Mouse (Mus musculus) C2C12 (cell line): ENCODE results near the gene Ifna6. TPM values are rescaled to one million over a fixed set of nuclear protein-coding genes. Genes with fewer than 3 reads are reported as not detected.

Experiments
- H3K27me3 ChIP-seq: one replicate; pipeline ENCODE4 v1.6.1; 2011; ENCODE audit not compliant: control insufficient read depth, insufficient read depth, insufficient read length
- H3K36me3 ChIP-seq: one replicate; pipeline ENCODE4 v1.6.1; 2011; ENCODE audit not compliant: control insufficient read depth, insufficient read depth
- H3K4me3 ChIP-seq: one replicate; pipeline ENCODE4 v1.5.1; 2011; ENCODE audit warnings: mild to moderate bottlenecking, control low read depth; ENCODE audit not compliant: poor library complexity, insufficient read depth, severe bottlenecking
- H3K79me2 ChIP-seq: one replicate; pipeline ENCODE4 v1.6.1; 2011; ENCODE audit not compliant: control insufficient read depth, insufficient read depth
- H3K79me3 ChIP-seq: one replicate; pipeline ENCODE4 v1.6.1; 2011; ENCODE audit warnings: low read depth, control low read depth
- H3ac ChIP-seq: one replicate; pipeline ENCODE3; 2011; ENCODE audit warnings: low read depth; ENCODE audit not compliant: control insufficient read depth, insufficient read length
- CEBPB ChIP-seq: IDR thresholded peaks from one replicate; pipeline ENCODE4 v1.6.1; 2011; ENCODE audit warnings: low read depth, mild to moderate bottlenecking, control low read depth, moderate library complexity
- CTCF ChIP-seq: IDR thresholded peaks from one replicate; pipeline ENCODE4 v1.5.1; 2011; ENCODE audit not compliant: control insufficient read depth, insufficient read depth, insufficient read length
- FOSL1 ChIP-seq: IDR thresholded peaks from one replicate; pipeline ENCODE4 v1.8.0; 2011; ENCODE audit warnings: mild to moderate bottlenecking, low read length; ENCODE audit not compliant: poor library complexity, insufficient read depth, severe bottlenecking
- MAX ChIP-seq: IDR thresholded peaks from one replicate; pipeline ENCODE4 v1.6.1; 2011; ENCODE audit warnings: mild to moderate bottlenecking, control low read depth
- MYOD1 ChIP-seq: IDR thresholded peaks from one replicate; pipeline ENCODE4 v1.6.1; 2011; ENCODE audit warnings: low read depth; ENCODE audit not compliant: control insufficient read depth, insufficient read length
- MYOG ChIP-seq: IDR thresholded peaks from one replicate; pipeline ENCODE4 v1.6.1; 2011; ENCODE audit not compliant: control insufficient read depth, insufficient read length; ENCODE audit errors: extremely low read depth
- USF1 ChIP-seq: IDR thresholded peaks from one replicate; pipeline ENCODE4 v1.6.1; 2011; ENCODE audit warnings: low read depth, mild to moderate bottlenecking, control low read depth, moderate library complexity
- polyA plus RNA-seq: library from polyadenylated mRNA; unstranded; fragments of >200 nt; fragmentation: generic; extraction: Trizol; gene quantifications from one replicate; pipeline ENCODE4 v1.2.1, GENCODE M21; 2012; ENCODE audit warnings: missing spikeins

Gene Ifna6
- polyA plus RNA-seq, 1 experiment, result not detected

GRCm38 (mm10) chr4:88838828-88839227 is 11.6 kb downstream of the Ifna6 start:
- TF ChIP-seq MYOD1, result no peak
- Histone ChIP-seq H3K79me2 (no peaks in the 10 kb centered on the region), H3K27me3 (peaks cover 10% of the 10 kb centered on the region), H3ac (no peak overlapping the region), H3K36me3 (no peaks in the 10 kb centered on the region), H3K4me3 (no peak overlapping the region), H3K79me3 (no peaks in the 10 kb centered on the region)

- H3ac ChIP-seq, result no peak overlapping the region
- no peaks in the 10 kb centered on the region for H3K79me3 ChIP-seq
- H3K4me3 ChIP-seq, result no peak overlapping the region
- peaks cover 7% of the 10 kb centered on the region for H3K27me3 ChIP-seq
- TF ChIP-seq USF1 (no peak), MYOD1 (no peak), MAX (no peak), MYOG (no peak), FOSL1 (no peak), CEBPB (no peak), CTCF (no peak)
- no peaks in the 10 kb centered on the region for H3K36me3 ChIP-seq
- no peaks in the 10 kb centered on the region for H3K79me2 ChIP-seq
Measured at GRCm38 (mm10) chr4:88840058-88840457, 12.8 kb downstream of the Ifna6 start.

- Histone ChIP-seq H3K79me2 (no peaks in the 10 kb centered on the region), H3K79me3 (no peaks in the 10 kb centered on the region), H3K27me3 (peaks cover 4% of the 10 kb centered on the region), H3ac (no peak within 1 kb of the TSS), H3K4me3 (no peak within 1 kb of the TSS), H3K36me3 (no peaks in the 10 kb centered on the region)
- no peak for TF ChIP-seq USF1
- no peak for TF ChIP-seq MYOD1
- no peak for TF ChIP-seq MYOG
Measured at GRCm38 (mm10) chr4:88841438-88841911, 14.3 kb downstream of the Ifna6 start, which contains the start of gene Ifna4. Ifna4 (plus strand) TSS chr4:88841861.

- H3K79me2 ChIP-seq, result no peaks in the 10 kb centered on the region
- no peak overlapping the region for H3ac ChIP-seq
- peaks cover 12% of the 10 kb centered on the region for H3K27me3 ChIP-seq
- H3K36me3 ChIP-seq, result no peaks in the 10 kb centered on the region
- no peak for TF ChIP-seq MYOD1
- TF ChIP-seq FOSL1, result no peak
- no peak for TF ChIP-seq MAX
- no peak for TF ChIP-seq CEBPB
- TF ChIP-seq USF1, result no peak
- no peak for TF ChIP-seq CTCF
- TF ChIP-seq MYOG, result no peak
- H3K4me3 ChIP-seq, result no peak overlapping the region
- H3K79me3 ChIP-seq, result no peaks in the 10 kb centered on the region
Measured at GRCm38 (mm10) chr4:88845334-88845733, 18.1 kb downstream of the Ifna6 start.

GRCm38 (mm10) chr4:88849698-88850097 is 22.5 kb downstream of the Ifna6 start, which contains the start of gene Ifna1:
Ifna1 (plus strand) TSS chr4:88850087.
- Histone ChIP-seq H3K4me3 (no peak within 1 kb of the TSS), H3K36me3 (no peaks in the 10 kb centered on the region), H3K79me3 (no peaks in the 10 kb centered on the region), H3ac (no peak within 1 kb of the TSS), H3K79me2 (no peaks in the 10 kb centered on the region), H3K27me3 (peaks cover 24% of the 10 kb centered on the region)
- TF ChIP-seq MYOG (no peak), MYOD1 (no peak), CEBPB (no peak), FOSL1 (no peak), CTCF (no peak), USF1 (no peak), MAX (no peak)

- TF ChIP-seq MYOD1, result no peak
- no peak for TF ChIP-seq USF1
- no peak for TF ChIP-seq FOSL1
- Histone ChIP-seq H3K79me2 (no peaks in the 10 kb centered on the region), H3K4me3 (no peak overlapping the region), H3K79me3 (no peaks in the 10 kb centered on the region), H3K36me3 (no peaks in the 10 kb centered on the region), H3K27me3 (peaks cover 25% of the 10 kb centered on the region), H3ac (no peak overlapping the region)
Measured at GRCm38 (mm10) chr4:88851026-88851763, 24.0 kb downstream of the Ifna6 start.
